Mouse (Mus musculus) myocyte (in vitro differentiated cells): ENCODE results near the gene Olfr1323.

Experiments
- E2F4 ChIP-seq: IDR thresholded peaks from one replicate; pipeline ENCODE4 v1.6.1; 2011; ENCODE audit warnings: mild to moderate bottlenecking, control low read depth, moderate library complexity; ENCODE audit not compliant: insufficient read depth
- MAX ChIP-seq: IDR thresholded peaks from one replicate; pipeline ENCODE4 v1.6.1; 2011; ENCODE audit warnings: low read depth, mild to moderate bottlenecking, control low read depth
- MYOD1 ChIP-seq, 3 experiments: IDR thresholded peaks; one replicate each; pipeline ENCODE4 v1.6.1; 2011; ENCODE audit warnings: control low read depth in 2 of 3, low read depth in 2 of 3, mild to moderate bottlenecking in 2 of 3, moderate library complexity in 1 of 3; ENCODE audit not compliant: insufficient read length in 2 of 3, control insufficient read depth in 1 of 3
- MYOG ChIP-seq, 3 experiments: IDR thresholded peaks; one replicate each; pipeline ENCODE4 v1.6.1; 2011; ENCODE audit warnings: control low read depth in 2 of 3, low read depth in 2 of 3, mild to moderate bottlenecking in 2 of 3; ENCODE audit not compliant: insufficient read length in 2 of 3, control insufficient read depth in 1 of 3, insufficient read depth in 1 of 3
- POLR2A ChIP-seq: IDR thresholded peaks from one replicate; pipeline ENCODE4 v1.6.1; 2011; ENCODE audit warnings: low read depth, mild to moderate bottlenecking, control low read depth, moderate library complexity; ENCODE audit not compliant: insufficient read length
- POLR2AphosphoS2 ChIP-seq: IDR thresholded peaks from one replicate; pipeline ENCODE4 v1.6.1; 2011; ENCODE audit warnings: low read depth, control low read depth; ENCODE audit not compliant: insufficient read length
- TCF12 ChIP-seq: IDR thresholded peaks from one replicate; pipeline ENCODE4 v1.6.1; 2011; ENCODE audit warnings: mild to moderate bottlenecking, control low read depth; ENCODE audit not compliant: poor library complexity, insufficient read depth, severe bottlenecking
- USF1 ChIP-seq: IDR thresholded peaks from one replicate; pipeline ENCODE4 v1.6.1; 2011; ENCODE audit warnings: low read depth, mild to moderate bottlenecking, control low read depth, moderate library complexity

GRCm38 (mm10) chrX:50019259-50019658 is at the start of gene Olfr1323:
- TF ChIP-seq MYOG (IDR thresholded peaks at IDR 0.05; ENCODE audit: control insufficient read depth in 1 of 3, insufficient read depth in 1 of 3, insufficient read length in 2 of 3, low read depth in 2 of 3) (no peak), E2F4 (no peak), USF1 (no peak), POLR2A (no peak), POLR2AphosphoS2 (no peak), MYOD1 (IDR thresholded peaks at IDR 0.05; ENCODE audit: control insufficient read depth in 1 of 3, insufficient read length in 2 of 3, low read depth in 2 of 3) (no peak), TCF12 (no peak), MAX (no peak)
